Mouse (Mus musculus) layer of hippocampus, postnatal 36 days (tissue): ENCODE data around the gene Vmn1r224. TPM values are rescaled to one million over a fixed set of nuclear protein-coding genes. Genes with fewer than 3 reads are reported as not detected.

Experiments
- DNase-seq, 2 experiments: peaks; one replicate each; pipeline ENCODE4 v3.0.0; 2022
- total RNA-seq, 2 experiments: library from RNA; stranded (reverse); gene quantifications; 2 replicates each; pipeline ENCODE4 v1.2.3; 2021

The Vmn1r224 gene
- not detected for total RNA-seq

DNA sequence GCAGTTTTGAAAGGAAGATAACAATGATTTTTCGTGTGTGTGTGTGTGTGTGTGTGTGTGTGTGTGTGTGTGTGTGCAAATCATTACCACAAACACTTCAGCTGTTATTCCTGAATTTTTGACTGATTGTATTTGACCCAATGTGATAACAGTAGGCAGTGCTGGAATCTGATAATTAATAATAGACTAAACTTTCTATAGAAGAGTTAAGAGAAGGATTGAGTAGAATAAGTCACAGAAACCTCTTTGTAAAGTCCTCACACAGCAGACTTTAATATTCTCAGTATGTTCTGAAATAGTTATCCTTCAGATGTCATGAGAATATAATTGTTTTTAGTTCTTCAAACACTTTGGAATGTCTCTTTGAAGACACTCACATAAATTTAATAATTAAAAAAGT is at the start of gene Vmn1r224:
TSS of gene Vmn1r224 (plus strand) at position 301 of the 400 bp plus-strand sequence.
- DNase-seq = no peak

DNA sequence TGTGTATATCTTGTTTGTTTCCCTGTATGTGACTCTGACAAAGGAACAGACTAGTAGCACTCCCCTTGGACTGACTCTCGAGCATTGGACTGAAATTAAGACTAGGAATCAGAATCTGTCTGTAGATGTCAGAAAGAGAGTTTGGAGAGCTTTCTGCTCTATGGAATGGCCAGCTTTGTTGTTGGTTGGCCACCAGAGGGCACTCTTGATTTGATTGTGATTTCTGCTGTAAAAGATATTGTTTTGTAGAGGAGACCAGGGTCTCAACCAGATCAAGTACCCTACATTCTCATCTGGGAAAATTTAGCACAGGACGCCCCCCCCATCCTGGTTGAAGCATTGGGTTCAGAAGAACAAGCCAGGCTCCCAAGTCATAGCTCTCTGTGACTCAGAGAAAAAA is 14.8 kb upstream of the Vmn1r224 start:
- no peak for DNase-seq

DNA sequence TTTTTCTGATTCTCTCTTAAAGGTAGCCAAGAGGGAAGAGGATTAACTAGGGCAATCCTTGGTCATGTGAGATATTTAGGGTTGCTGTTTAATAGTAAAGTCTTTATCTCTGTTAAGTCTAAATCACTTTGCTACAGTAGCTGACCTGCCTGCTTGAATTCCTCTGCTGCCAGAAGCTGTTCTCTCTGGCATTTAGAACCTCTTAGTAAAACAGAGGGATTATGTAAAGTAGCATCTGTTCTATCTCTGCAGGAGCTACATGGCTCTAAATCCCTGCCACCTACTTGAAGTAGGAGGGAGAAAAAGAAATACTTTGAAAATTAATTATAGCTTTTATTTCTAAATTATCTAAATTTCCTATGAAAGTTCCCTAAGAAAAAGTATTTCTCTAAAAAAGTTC is 25.3 kb downstream of the Vmn1r224 start:
- DNase-seq = no peak

DNA sequence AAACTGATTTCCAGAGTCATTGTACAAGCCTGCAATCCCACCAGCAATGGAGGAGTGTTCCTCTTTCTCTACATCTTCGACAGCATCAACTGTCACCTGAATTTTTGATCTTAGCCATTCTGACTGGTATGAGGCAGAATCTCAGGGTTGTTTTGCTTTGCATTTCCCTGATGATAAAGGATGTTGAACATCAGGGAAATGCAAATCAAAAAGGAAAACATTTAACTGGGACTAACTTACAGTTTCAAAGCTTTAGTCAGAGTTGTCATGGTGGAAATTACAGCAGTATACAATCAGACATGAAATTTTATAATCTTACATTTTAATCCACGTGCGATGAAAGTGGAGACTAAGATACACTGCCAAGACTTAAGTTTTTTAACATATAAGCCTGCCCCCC is 59.4 kb downstream of the Vmn1r224 start:
- DNase-seq = no peak

Other genes starting within 250 kb of the Vmn1r224 start
- not detected for gene Fpr-rs6, start 231.0 kb upstream of the Vmn1r224 start, total RNA-seq
- not detected for gene Vmn2r105, start 179.1 kb upstream of the Vmn1r224 start, total RNA-seq
- not detected for gene Vmn2r106, start 128.6 kb upstream of the Vmn1r224 start, total RNA-seq
- not detected for gene Vmn2r107, start 68.9 kb upstream of the Vmn1r224 start, total RNA-seq
- gene Vmn2r108, start 67.2 kb downstream of the Vmn1r224 start, total RNA-seq = under 1 TPM in 1 of 2 experiments, not detected in 1; 0.05 TPM
- gene Vmn1r225, start 84.0 kb downstream of the Vmn1r224 start, total RNA-seq = not detected
- not detected for gene Vmn2r109, start 150.6 kb downstream of the Vmn1r224 start, total RNA-seq
- not detected for gene Vmn2r110, start 182.3 kb downstream of the Vmn1r224 start, total RNA-seq
- gene Fpr-rs3, start 210.7 kb downstream of the Vmn1r224 start, total RNA-seq = not detected